Mouse (Mus musculus) telencephalon, adult 2 months (tissue): ENCODE measurements around the gene Zfp335.

ENCODE experiments used
- DNase-seq: peaks from one replicate; pipeline ENCODE4 v3.0.0-alpha.2; 2011; ENCODE audit warnings: low read depth, low spot score

Gene Zfp335

DNA sequence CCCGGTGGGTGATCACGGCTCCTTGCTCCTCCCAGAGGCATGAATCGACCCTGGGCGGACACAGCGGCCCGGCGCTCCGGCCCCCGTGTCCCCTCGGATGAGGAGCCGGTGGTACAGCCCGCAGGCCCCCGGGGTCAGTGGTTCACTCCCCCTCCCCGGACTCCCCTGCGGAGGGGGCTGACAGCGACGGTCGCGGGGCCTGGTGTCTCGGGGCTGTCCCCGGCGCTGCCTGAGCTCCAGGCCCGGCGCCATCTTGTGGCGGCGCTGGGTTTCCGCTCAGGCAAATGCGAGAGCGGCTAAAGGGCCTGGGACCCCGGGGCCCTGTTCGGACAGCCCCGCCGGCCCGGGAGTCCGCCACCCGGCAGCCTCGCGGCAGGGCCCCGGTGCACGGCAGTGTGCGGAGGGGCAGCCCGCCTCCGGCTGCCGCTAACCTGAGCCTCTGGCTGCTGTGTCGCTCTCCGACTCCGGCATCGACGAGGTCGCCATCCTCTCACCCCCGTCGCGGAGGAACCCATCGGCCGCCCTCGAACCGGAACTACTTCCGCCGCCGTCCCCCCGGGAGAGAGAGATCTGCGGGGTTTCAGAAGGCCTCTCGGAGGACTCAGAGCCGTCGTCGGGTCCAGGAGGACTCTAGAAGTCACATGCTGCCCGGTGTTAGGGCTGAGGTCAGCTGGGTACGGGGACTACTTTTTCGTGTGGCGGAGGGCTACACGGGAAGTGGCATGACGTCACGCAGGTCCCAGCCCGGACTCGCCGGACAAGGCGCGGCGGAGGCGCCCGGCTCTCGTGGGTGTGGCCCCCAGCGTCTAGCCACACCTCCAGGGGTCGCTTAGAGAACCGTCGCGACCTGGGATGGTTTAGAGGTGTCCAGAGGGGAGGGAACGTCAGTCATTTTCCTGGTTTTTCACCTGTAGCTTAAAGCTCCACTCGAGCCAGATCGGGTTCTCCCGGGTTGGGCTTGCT lies at the start of gene Zfp335:
Gene Zfp335 (minus strand): TSS at position 672 of the 963 bp plus-strand sequence.
- DNase-seq, result peak; percentile 89

GRCm38 (mm10) chr2:164960716-164961441 lies 49.3 kb upstream of the Zfp335 start, which contains the start of gene Slc12a5:
Gene Slc12a5, plus strand, starts transcription at chr2:164960802.
- DNase-seq, result no peak

GRCm38 (mm10) chr2:164957548-164958315 lies 46.2 kb upstream of the Zfp335 start:
- no peak for DNase-seq

- DNase-seq, result no peak
These were observed 44.6 kb upstream of the Zfp335 start for GRCm38 (mm10) chr2:164956195-164956594.

GRCm38 (mm10) chr2:164955725-164956124 lies 44.2 kb upstream of the Zfp335 start:
- DNase-seq, result no peak

DNA sequence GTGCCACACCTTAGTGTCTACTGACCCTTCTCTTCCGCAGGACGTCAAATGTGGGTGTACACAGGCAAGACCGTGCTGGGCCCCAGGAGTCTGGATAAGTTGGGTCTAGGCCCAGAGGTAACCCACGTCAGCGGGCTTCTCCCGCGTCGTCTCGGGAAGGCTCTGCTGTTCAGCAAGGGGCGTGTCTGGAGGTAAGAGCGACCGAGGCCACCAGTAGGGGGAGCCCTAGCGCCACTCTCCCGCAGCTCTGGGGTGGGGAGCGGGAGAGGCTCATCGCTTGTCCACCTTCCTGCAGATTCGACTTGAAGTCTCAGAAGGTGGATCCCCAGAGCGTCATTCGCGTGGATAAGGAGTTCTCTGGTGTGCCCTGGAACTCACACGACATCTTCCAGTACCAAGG lies 41.7 kb upstream of the Zfp335 start:
- DNase-seq, result no peak

DNA sequence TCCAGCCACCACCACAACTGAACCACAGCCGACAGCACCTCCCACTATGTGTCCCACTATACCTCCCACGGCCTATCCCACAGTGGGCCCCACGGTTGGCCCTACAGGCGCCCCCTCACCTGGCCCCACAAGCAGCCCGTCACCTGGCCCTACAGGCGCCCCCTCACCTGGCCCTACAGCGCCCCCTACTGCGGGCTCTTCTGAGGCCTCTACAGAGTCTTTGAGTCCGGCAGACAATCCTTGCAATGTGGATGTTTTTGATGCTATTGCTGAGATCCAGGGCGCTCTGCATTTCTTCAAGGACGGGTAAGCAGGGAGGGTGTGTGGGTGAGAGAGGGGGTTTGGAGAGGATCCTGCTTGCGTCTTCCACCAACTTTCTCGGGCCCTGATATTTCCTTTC lies 40.9 kb upstream of the Zfp335 start:
- no peak for DNase-seq

DNA sequence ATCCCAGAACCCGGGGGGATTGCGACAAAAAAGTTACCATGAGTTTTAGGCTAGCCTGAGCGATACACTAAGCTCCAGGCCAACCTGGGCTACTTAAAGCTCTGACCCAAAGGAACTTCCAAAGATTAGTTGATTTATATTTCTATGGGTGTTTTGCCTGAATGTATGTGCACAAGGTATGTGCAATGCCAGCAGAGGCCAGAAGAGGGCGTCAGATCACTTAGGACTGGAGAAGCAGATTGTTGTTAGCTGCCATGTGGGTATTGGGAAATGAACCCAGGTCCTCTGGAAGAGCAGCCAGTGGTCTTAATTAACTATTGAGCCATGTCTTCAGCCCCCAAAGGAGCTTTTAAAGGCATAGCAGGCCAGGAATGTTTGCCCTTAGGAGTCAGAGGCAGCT lies 40.2 kb upstream of the Zfp335 start:
- DNase-seq, result no peak

- no peak for DNase-seq
These were observed 38.9 kb upstream of the Zfp335 start for GRCm38 (mm10) chr2:164950501-164950900.

DNA sequence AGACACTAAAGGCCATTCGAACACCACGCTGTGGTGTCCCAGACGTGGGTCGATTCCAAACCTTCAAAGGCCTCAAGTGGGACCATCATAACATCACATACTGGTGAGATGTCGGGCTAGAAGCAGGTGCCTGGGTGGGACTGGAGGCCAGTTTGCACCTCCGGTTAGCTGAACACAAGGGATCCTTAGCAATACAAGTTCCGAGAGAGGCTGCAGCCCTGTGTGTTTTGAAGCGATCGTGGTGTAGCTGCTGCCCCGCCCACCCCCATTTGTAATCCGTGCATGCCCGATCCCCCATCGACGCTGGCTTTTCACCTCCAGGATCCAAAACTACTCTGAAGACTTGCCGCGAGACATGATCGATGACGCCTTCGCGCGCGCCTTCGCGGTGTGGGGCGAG lies 37.4 kb upstream of the Zfp335 start:
- DNase-seq, result no peak

DNA sequence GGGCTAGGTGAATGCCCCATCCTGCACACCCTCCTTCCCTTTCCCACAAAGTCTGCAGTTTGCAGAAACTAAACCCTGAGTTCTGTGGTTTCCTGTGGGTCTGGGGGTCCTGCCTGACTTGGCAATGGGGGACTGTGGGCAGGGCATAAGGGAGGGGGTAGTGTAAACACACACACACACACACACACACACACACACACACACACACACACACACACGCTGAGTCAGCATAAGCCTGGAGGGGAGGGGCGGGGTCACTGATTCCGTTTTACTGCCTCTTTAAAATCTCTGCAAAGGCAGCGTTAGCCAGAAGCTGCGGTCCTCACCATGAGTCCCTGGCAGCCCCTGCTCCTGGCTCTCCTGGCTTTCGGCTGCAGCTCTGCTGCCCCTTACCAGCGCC lies 36.4 kb upstream of the Zfp335 start:
- no peak for DNase-seq

DNA sequence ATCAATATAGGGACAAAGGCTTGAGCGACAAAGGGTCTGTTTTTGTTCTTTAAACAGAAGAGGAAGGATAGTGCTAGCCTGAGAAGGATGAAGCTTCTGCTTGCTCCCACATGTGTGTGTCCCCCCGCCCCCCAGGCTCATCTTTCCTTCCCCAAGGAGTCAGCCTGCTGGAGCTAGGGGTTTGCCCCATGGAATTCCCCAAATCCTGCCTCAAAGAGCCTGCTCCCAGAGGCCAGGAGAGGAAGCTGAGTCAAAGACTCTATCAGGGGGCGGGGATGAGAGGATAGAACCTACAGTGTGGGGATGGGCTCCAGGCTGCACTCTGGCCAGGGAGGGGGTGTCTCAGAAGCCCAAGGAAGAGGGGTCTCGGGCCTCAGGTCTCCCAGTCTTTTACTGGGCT lies 35.9 kb upstream of the Zfp335 start:
- DNase-seq, result no peak

DNA sequence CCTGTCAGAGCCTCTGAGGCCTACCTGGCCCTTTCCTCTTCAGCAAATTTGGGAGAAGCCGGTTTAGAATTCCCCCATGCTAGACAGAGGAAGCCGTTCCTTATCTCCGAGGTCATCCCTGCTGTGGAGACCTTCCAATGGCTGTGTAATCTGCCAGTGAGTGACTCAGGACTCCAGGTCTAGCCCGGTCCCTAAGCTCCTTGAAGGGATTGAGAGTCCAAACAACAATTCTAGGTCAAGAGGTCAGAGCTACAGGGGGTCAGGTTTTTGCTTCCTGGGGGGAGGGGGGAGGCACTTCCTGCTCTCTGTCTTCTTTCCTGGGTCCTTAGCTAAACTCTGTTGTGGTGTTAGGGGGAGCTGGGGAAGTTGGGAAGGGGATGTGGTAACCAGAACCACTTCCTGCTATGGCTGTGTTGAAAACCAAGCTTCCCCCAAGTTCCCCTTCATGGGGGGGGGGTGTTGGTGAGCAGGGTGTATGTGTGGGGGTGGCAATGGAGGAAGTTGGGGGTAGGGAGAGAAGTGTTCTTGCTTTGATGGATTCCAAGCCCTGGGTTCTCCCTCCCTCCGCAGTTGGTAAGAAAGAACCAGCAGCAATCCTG lies 31.2 kb upstream of the Zfp335 start:
- no peak for DNase-seq

GRCm38 (mm10) chr2:164940140-164940830 lies 28.7 kb upstream of the Zfp335 start, which contains the start of gene Mmp9:
Gene Mmp9, plus strand, starts transcription at chr2:164940780.
- no peak for DNase-seq

DNA sequence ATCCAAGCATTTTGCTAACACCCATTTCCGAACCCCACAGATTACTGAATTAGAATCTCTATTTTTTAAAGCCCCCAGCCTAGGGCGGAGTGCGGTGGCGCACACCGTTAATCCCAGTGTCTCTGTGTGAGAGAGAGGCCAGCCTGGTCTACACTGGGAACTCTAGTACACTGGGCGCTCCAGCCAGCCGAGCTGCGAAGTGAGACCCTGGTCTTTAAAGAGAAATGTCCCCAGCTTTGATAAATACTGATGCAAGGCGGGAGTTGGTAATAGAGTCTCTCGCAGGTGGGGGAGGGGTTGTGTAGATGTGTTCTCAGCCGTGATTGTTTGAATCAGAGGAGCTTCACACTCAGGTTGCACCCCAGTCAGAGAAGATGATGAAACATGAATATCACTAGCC lies 27.5 kb upstream of the Zfp335 start:
- no peak for DNase-seq

DNA sequence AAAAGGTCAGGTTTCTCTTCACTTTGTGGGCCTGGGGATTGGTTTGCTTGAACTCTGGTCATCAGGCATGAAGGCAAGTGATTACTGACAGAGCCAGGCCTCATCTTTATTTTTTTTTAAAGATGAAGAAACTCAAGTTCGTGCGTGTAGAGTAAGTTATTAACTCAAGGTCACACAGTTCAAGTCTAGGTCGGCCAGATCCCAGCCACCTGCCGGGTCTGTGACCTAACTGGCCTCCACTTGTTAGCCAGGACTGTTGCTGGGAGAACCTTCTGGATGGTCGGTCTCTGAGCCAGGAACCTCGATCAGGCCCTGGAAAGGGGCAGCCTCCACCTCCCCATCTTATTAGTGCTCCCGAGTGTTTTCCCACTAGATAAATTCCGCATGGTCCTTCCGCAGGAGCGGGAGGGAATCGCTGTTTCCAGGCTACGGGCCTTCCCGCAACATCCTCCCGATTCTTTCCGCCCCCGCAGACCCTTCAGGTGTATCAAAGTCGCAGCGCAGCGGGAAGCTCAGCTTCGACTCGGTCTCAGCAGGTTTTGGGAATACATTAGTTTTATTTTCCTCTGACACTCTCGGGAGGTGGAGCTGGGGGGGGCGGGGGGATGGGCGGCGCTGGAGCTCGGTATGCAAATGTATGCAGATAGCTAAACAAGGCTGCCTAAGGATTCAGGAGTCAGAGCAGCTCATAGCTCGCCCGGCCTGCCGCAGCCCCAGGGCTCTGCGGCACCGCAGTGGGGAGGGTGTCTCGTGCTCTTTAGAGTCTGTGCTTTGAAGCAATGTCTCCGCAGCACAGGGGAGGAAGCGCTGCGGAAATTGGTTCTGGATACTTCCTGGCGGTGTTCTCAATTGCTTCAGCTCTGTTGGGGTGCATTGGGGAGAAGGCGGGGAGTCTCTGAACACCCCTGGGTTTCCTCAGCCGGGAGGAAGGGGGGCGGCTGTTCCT lies 26.9 kb upstream of the Zfp335 start:
- peak; percentile 64 for DNase-seq

GRCm38 (mm10) chr2:164935991-164936390 lies 24.4 kb upstream of the Zfp335 start:
- DNase-seq, result no peak

- DNase-seq, result no peak
These were observed 22.0 kb upstream of the Zfp335 start for GRCm38 (mm10) chr2:164933534-164933933.

GRCm38 (mm10) chr2:164930706-164931581 lies 19.4 kb upstream of the Zfp335 start:
- no peak for DNase-seq
